Mouse (Mus musculus): Measurements from ENCODE around the gene Nck2. TPM values are rescaled to one million over a fixed set of nuclear protein-coding genes. Genes with fewer than 3 reads are reported as not detected.
"Not testable (repeated sequence)": the region's sequence is repeated elsewhere in the genome, so short reads cannot be mapped to it uniquely, and the experiment has no call there.

Nck2 gene
- polyA plus RNA-seq, 1 experiment from 2014 or later = 31.9 TPM

DNA sequence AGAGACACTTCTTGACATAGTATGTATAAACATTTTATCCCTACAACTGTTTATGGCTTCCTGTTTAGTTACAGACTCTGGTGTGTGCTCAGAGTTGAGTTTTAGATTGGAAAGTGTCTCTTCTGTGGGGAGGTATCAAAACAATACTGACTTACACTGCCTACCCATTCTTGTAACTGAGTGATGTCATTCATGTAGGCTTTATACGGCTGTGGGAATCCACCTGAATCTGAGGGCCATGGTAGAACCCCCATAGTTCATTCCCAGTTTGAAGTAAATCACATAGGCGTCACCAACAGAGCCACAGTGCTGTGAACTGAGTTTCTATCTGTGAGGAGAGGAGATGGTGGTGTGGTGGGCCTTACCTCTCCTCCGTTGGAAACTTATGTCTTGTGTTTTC lies 92.6 kb downstream of the Nck2 start:
- 93% methylated on average over 3 of the region's 3 CpGs for WGBS
- Histone ChIP-seq H3K27me3 (ENCODE audit: control insufficient read depth, insufficient read depth, low read length) (no peaks in the 10 kb centered on the region), H3K4me1 (replicated peaks; ENCODE audit: control insufficient read depth, insufficient read depth, low read length) (no peaks in the 10 kb centered on the region), H3K27ac (ENCODE audit: low read depth, low read length) (no peak overlapping the region), H3K36me3 (ENCODE audit: control insufficient read depth, insufficient read depth, low read length) (no peaks in the 10 kb centered on the region), H3K9me3 (ENCODE audit: control insufficient read depth, low read length) (no peaks in the 10 kb centered on the region), H3K9ac (ENCODE audit: low read depth, low read length) (no peak overlapping the region), H3K4me2 (replicated peaks; ENCODE audit: low read depth, low read length) (no peak overlapping the region), H3K4me3 (ENCODE audit: low read depth, low read length) (no peak overlapping the region)
- no peak for ATAC-seq (ENCODE audit: low FRiP score)
- DNase-seq (ENCODE audit: low spot score) = no peak

DNA sequence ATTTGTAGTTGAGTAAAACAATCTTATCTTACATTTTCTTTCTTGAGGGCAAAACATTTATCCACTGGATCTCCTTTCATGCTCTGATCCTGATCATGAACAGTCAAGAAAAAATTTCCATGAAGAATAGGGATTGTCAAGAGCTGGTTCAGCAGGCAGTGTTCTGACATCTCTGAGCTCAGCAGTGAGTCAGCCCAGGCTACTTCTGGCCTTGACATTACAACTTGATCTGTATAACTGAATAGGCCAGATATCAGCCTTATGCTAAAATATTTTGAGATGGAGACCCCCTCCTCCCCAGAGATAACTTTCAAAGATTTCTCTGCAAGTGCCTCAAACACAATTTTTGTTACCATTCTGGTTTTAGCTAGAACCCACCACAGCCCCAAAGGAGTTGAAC lies 93.1 kb downstream of the Nck2 start:
- Histone ChIP-seq H3K9ac (ENCODE audit: low read depth, low read length) (no peak overlapping the region), H3K4me2 (replicated peaks; ENCODE audit: low read depth, low read length) (no peak overlapping the region), H3K36me3 (ENCODE audit: control insufficient read depth, insufficient read depth, low read length) (no peaks in the 10 kb centered on the region), H3K27me3 (ENCODE audit: control insufficient read depth, insufficient read depth, low read length) (no peaks in the 10 kb centered on the region), H3K4me3 (ENCODE audit: low read depth, low read length) (no peak overlapping the region), H3K27ac (ENCODE audit: low read depth, low read length) (no peak overlapping the region), H3K9me3 (ENCODE audit: control insufficient read depth, low read length) (no peaks in the 10 kb centered on the region), H3K4me1 (replicated peaks; ENCODE audit: control insufficient read depth, insufficient read depth, low read length) (no peaks in the 10 kb centered on the region)
- no peak for ATAC-seq (ENCODE audit: low FRiP score)
- no peak for DNase-seq (ENCODE audit: low spot score)

DNA sequence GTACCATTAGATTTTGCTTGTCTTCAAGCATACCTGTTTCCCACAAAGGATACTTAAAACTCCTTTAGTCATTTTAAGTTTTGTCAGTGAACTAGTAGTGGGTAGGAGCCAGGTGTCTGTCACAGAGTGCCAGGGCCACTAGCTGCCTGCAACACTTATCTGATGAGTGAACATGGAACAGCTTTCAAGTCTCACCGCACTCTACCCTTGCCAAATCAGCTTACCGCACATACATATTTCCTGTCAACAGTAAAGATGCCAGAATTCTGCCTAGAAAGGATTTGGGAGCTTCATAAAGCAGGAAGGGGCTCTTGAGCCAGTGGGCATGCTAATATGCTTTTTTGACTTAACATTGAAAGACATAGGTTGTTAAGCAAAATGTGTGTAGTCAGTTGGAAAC lies 94.3 kb downstream of the Nck2 start:
- 100% methylated on average over 2 of the region's 2 CpGs for WGBS

DNA sequence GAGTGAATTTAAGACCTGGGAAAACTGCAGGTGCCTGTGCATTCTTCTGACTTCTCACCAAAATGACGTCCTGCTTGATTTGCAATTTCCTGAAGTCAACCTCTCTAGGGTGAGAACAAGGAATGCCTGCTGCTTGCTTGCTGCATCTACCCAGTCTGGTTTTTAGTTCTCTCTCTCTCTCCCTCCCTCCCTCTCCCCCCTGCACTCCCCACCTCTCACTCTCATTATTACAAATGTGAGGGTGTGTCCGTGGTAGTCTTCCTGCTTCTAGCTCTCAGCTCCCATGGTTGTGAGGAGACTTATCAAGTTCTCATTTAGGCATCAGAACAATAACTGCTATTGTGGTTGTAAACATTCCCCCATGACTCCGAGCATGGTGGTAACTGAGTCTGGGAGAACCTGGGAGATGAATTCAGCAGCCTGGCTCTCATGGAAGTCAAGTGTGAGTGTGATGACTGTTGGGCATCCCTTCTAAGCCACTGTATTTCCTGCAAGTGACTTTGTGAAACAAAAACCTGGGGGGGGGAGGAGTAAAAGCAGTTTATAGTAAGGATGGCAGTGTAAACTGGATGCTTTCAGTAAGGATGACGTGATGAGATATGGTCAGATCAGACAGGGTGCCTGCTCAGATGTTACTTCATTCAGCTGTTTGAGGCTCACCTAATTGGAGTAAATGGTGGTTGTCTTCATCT lies 95.5 kb downstream of the Nck2 start:
- Histone ChIP-seq H3K27ac (ENCODE audit: low read depth, low read length) (no peak overlapping the region), H3K27me3 (ENCODE audit: control insufficient read depth, insufficient read depth, low read length) (no peaks in the 10 kb centered on the region), H3K36me3 (ENCODE audit: control insufficient read depth, insufficient read depth, low read length) (no peaks in the 10 kb centered on the region), H3K9ac (ENCODE audit: low read depth, low read length) (no peak overlapping the region), H3K4me1 (replicated peaks; ENCODE audit: control insufficient read depth, insufficient read depth, low read length) (no peaks in the 10 kb centered on the region), H3K4me3 (ENCODE audit: low read depth, low read length) (no peak overlapping the region), H3K4me2 (replicated peaks; ENCODE audit: low read depth, low read length) (no peak overlapping the region), H3K9me3 (ENCODE audit: control insufficient read depth, low read length) (no peaks in the 10 kb centered on the region)
- ATAC-seq (ENCODE audit: low FRiP score) (no peak), DNase-seq (ENCODE audit: low spot score) (no peak)
- WGBS = 75% methylated on average over 4 of the region's 4 CpGs

More for the DNA sequence above, 94.3 kb downstream of the Nck2 start:
- no peaks in the 10 kb centered on the region for H3K27me3 ChIP-seq (ENCODE audit: control insufficient read depth, insufficient read depth, low read length)
- H3K9me3 ChIP-seq (ENCODE audit: control insufficient read depth, low read length) = no peaks in the 10 kb centered on the region
- ATAC-seq (ENCODE audit: low FRiP score) (no peak), DNase-seq (ENCODE audit: low spot score) (no peak)
- no peaks in the 10 kb centered on the region for H3K36me3 ChIP-seq (ENCODE audit: control insufficient read depth, insufficient read depth, low read length)
- no peak overlapping the region for H3K4me3 ChIP-seq (ENCODE audit: low read depth, low read length)
- no peak overlapping the region for H3K4me2 ChIP-seq (replicated peaks; ENCODE audit: low read depth, low read length)
- no peak overlapping the region for H3K27ac ChIP-seq (ENCODE audit: low read depth, low read length)
- H3K9ac ChIP-seq (ENCODE audit: low read depth, low read length) = no peak overlapping the region
- no peaks in the 10 kb centered on the region for H3K4me1 ChIP-seq (replicated peaks; ENCODE audit: control insufficient read depth, insufficient read depth, low read length)

DNA sequence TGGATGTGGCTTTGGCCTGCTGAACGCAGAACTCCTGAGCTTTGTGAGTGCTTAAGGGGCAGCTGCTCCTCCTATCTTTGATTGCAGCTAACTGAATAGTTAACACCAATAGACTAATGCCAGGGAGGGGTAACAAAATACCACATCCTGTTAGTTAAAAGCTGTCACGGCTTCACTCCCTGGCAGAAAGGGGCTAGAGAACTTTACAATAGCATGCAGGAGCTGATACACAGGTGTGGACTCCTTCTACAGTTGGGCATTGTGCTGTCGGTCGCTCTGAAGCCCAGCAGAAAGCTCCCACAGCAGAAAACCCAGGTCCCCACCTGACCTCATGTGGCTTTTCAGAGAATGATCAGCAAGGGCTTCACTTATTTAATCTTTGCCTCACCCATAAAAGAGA lies 98.0 kb downstream of the Nck2 start:
- no peak for ATAC-seq (ENCODE audit: low FRiP score)
- 80% methylated on average over 4 of the region's 4 CpGs for WGBS
- no peak for DNase-seq (ENCODE audit: low spot score)
- Histone ChIP-seq H3K36me3 (ENCODE audit: control insufficient read depth, insufficient read depth, low read length) (no peaks in the 10 kb centered on the region), H3K27ac (ENCODE audit: low read depth, low read length) (no peak overlapping the region), H3K9ac (ENCODE audit: low read depth, low read length) (no peak overlapping the region), H3K4me2 (replicated peaks; ENCODE audit: low read depth, low read length) (no peak overlapping the region), H3K27me3 (ENCODE audit: control insufficient read depth, insufficient read depth, low read length) (no peaks in the 10 kb centered on the region), H3K4me3 (ENCODE audit: low read depth, low read length) (no peak overlapping the region), H3K9me3 (ENCODE audit: control insufficient read depth, low read length) (no peaks in the 10 kb centered on the region), H3K4me1 (replicated peaks; ENCODE audit: control insufficient read depth, insufficient read depth, low read length) (no peaks in the 10 kb centered on the region)

DNA sequence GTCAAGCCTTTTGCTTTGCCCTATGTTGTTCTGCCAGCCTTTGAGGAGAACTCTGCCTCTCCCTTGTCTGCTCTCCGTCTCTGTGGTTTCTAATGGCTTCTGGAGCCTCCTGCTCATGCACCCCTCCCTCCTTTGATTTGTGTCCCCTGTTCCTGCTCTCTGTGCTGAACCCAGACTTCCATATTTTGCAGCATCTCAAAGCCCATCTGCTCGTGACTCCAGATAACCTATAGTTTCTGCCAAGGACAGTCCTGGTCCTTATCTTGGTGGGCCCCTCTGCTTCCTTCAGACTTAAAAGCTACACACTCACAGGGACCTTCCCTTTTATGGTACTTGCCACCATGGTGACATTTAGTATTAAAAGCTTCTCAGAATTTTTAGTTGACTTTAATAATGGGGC lies 103.3 kb downstream of the Nck2 start:
- DNase-seq (ENCODE audit: low spot score) (no peak), ATAC-seq (ENCODE audit: low FRiP score) (no peak)
- H3K4me2 ChIP-seq (replicated peaks; ENCODE audit: low read depth, low read length) = no peak overlapping the region
- no peak overlapping the region for H3K4me3 ChIP-seq (ENCODE audit: low read depth, low read length)
- H3K9ac ChIP-seq (ENCODE audit: low read depth, low read length) = no peak overlapping the region
- H3K36me3 ChIP-seq (ENCODE audit: control insufficient read depth, insufficient read depth, low read length) = no peaks in the 10 kb centered on the region
- 91% methylated on average over 2 of the region's 2 CpGs for WGBS
- no peaks in the 10 kb centered on the region for H3K9me3 ChIP-seq (ENCODE audit: control insufficient read depth, low read length)
- H3K27ac ChIP-seq (ENCODE audit: low read depth, low read length) = no peak overlapping the region
- H3K27me3 ChIP-seq (ENCODE audit: control insufficient read depth, insufficient read depth, low read length) = no peaks in the 10 kb centered on the region
- H3K4me1 ChIP-seq (replicated peaks; ENCODE audit: control insufficient read depth, insufficient read depth, low read length) = no peaks in the 10 kb centered on the region

DNA sequence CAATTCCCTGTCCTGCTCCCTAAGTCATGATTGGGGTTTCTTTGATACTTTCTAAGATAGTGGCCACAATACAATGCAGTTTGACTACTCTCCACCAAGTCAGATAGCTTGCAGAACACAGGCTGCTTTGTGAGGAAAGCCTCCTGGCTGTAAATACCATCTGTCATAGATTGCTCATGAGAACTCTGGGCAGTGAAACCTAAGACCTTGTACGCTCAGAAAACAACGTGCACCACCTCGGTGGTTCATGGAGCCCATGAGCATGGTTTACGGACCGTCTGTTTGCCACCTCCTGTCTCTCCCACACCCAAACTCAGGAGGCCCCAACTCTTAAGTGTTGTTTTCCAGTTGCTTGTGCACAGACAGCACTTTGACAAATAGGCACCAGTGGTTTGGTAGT lies 104.4 kb downstream of the Nck2 start:
- Histone ChIP-seq H3K4me1 (replicated peaks; ENCODE audit: control insufficient read depth, insufficient read depth, low read length) (no peaks in the 10 kb centered on the region), H3K36me3 (ENCODE audit: control insufficient read depth, insufficient read depth, low read length) (no peaks in the 10 kb centered on the region), H3K27ac (ENCODE audit: low read depth, low read length) (no peak overlapping the region), H3K4me2 (replicated peaks; ENCODE audit: low read depth, low read length) (no peak overlapping the region), H3K9ac (ENCODE audit: low read depth, low read length) (no peak overlapping the region), H3K9me3 (ENCODE audit: control insufficient read depth, low read length) (no peaks in the 10 kb centered on the region), H3K27me3 (ENCODE audit: control insufficient read depth, insufficient read depth, low read length) (no peaks in the 10 kb centered on the region), H3K4me3 (ENCODE audit: low read depth, low read length) (no peak overlapping the region)
- no peak for DNase-seq (ENCODE audit: low spot score)
- ATAC-seq (ENCODE audit: low FRiP score) = no peak
- 67% methylated on average over 5 of the region's 5 CpGs for WGBS

DNA sequence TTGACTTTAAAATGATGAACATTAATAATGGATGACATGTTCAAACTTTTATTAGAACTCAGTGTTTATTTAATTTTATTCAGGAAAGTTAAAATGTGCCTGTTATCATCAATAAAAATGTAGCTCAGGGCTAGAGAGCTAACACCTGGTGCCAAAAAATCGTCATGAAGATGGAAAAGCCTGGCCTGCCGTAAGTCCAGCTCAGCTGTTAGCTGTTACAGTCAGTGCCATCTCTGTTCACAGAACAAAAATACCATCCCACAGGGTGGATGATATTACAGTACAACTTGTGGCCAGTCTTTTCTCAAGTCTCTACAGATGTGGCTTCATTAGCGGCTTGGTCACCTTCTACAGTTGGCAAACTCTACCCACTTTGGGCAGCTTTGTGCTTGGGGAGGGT lies 106.1 kb downstream of the Nck2 start:
- Histone ChIP-seq H3K27me3 (ENCODE audit: control insufficient read depth, insufficient read depth, low read length) (no peaks in the 10 kb centered on the region), H3K36me3 (ENCODE audit: control insufficient read depth, insufficient read depth, low read length) (no peaks in the 10 kb centered on the region), H3K4me1 (replicated peaks; ENCODE audit: control insufficient read depth, insufficient read depth, low read length) (no peaks in the 10 kb centered on the region), H3K9me3 (ENCODE audit: control insufficient read depth, low read length) (no peaks in the 10 kb centered on the region), H3K4me2 (replicated peaks; ENCODE audit: low read depth, low read length) (no peak overlapping the region), H3K4me3 (ENCODE audit: low read depth, low read length) (no peak overlapping the region), H3K9ac (ENCODE audit: low read depth, low read length) (no peak overlapping the region), H3K27ac (ENCODE audit: low read depth, low read length) (no peak overlapping the region)
- WGBS = 85% methylated on average over 3 of the region's 3 CpGs
- no peak for ATAC-seq (ENCODE audit: low FRiP score)
- DNase-seq (ENCODE audit: low spot score) = no peak

DNA sequence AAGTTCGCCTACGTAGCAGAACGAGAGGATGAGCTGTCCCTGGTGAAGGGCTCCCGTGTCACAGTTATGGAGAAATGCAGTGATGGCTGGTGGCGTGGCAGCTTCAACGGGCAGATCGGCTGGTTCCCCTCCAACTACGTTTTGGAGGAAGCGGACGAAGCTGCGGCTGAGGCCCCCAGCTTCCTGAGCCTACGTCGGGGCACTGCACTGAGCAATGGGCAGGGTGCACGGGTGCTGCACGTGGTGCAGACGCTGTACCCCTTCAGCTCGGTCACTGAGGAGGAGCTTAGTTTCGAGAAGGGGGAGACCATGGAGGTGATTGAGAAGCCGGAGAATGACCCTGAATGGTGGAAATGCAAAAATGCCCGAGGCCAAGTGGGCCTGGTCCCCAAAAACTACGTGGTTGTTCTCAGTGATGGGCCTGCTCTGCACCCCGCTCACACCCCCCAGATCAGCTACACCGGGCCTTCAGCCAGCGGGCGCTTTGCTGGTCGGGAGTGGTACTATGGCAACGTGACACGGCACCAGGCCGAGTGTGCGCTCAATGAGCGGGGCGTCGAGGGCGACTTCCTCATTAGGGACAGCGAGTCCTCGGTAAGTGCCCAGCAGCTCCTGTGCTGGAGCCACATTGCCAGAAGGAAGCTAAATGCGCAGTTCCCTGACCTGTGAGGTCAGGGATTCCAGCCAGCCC lies 109.8 kb downstream of the Nck2 start:
- not testable (repeated sequence) for H3K27ac ChIP-seq (ENCODE audit: low read depth, low read length); H3K9ac ChIP-seq (ENCODE audit: low read depth, low read length); H3K27me3 ChIP-seq (ENCODE audit: control insufficient read depth, insufficient read depth, low read length); H3K4me3 ChIP-seq (ENCODE audit: low read depth, low read length); ATAC-seq (ENCODE audit: low FRiP score); H3K4me1 ChIP-seq (replicated peaks; ENCODE audit: control insufficient read depth, insufficient read depth, low read length); DNase-seq (ENCODE audit: low spot score); H3K4me2 ChIP-seq (replicated peaks; ENCODE audit: low read depth, low read length); H3K9me3 ChIP-seq (ENCODE audit: control insufficient read depth, low read length); H3K36me3 ChIP-seq (ENCODE audit: control insufficient read depth, insufficient read depth, low read length)
- 93% methylated on average over 37 of the region's 37 CpGs for WGBS

All from hindbrain, embryonic 11.5 days (tissue).